Mouse (Mus musculus) forebrain, embryonic 11.5 days (tissue): Measurements from ENCODE around the gene Fhit. TPM values are rescaled to one million over a fixed set of nuclear protein-coding genes. Genes with fewer than 3 reads are reported as not detected.

Experiments used
- ATAC-seq: fragments of 200-750 bp; cut with Nextera tagmentation; replicated peaks from 2 replicates; pipeline ENCODE4 v1.8.0; 2017; ENCODE audit warnings: moderate TSS enrichment; ENCODE audit not compliant: low FRiP score
- DNase-seq: peaks from one replicate; pipeline ENCODE4 v3.0.0-alpha.2; 2017; ENCODE audit warnings: low spot score
- H3K27ac ChIP-seq: fragments of 300-500 bp; sonication (generic); 2 replicates; pipeline ENCODE4 v1.5.1; 2014; ENCODE audit warnings: low read depth, low read length
- H3K27me3 ChIP-seq: fragments of 300-500 bp; sonication (generic); 2 replicates; pipeline ENCODE4 v1.6.1; 2014; ENCODE audit warnings: mild to moderate bottlenecking, low read length, mixed read lengths; ENCODE audit not compliant: control insufficient read depth, insufficient read depth
- H3K36me3 ChIP-seq: fragments of 300-500 bp; sonication (generic); 2 replicates; pipeline ENCODE4 v1.6.1; 2014; ENCODE audit warnings: mild to moderate bottlenecking, low read length, moderate library complexity, mixed read lengths; ENCODE audit not compliant: control insufficient read depth, insufficient read depth
- H3K4me1 ChIP-seq: fragments of 300-500 bp; sonication (generic); replicated peaks from 2 replicates; pipeline ENCODE4 v1.6.1; 2014; ENCODE audit warnings: low read length, mixed read lengths; ENCODE audit not compliant: control insufficient read depth, insufficient read depth
- H3K4me2 ChIP-seq: fragments of 300-500 bp; sonication (generic); 2 replicates; pipeline ENCODE4 v1.6.1; 2014; ENCODE audit warnings: low read depth, mild to moderate bottlenecking, low read length, moderate library complexity, mixed read lengths; ENCODE audit not compliant: severe bottlenecking
- H3K4me3 ChIP-seq: fragments of 300-500 bp; sonication (generic); 2 replicates; pipeline ENCODE4 v1.5.1; 2014; ENCODE audit warnings: low read depth, low read length
- H3K9ac ChIP-seq: fragments of 300-500 bp; sonication (generic); 2 replicates; pipeline ENCODE4 v1.6.1; 2014; ENCODE audit warnings: low read length
- H3K9me3 ChIP-seq: fragments of 300-500 bp; sonication (generic); 2 replicates; pipeline ENCODE4 v1.6.1; 2016; ENCODE audit warnings: low read length, mixed read lengths; ENCODE audit not compliant: control insufficient read depth
- WGBS: fragments of 180-500 bp; shearing (Covaris S2); extraction: QIAGEN DNeasy Blood & Tissue Kit; methylation state at CpG from one replicate; pipeline ENCODE4 v1.1.7; 2014; 5-methylcytosine and 5-hydroxymethylcytosine counted together
- polyA plus RNA-seq: library from polyadenylated mRNA; unstranded; fragments of >200 nt; fragmentation: Nextera tagmentation; extraction: Ambion mirVana; gene quantifications from 2 replicates; pipeline ENCODE4 v1.2.1, GENCODE M21; 2014

Fhit gene
- polyA plus RNA-seq, 1 experiment from 2014 or later, result 2.2 TPM

- no peak overlapping the region for H3K4me2 ChIP-seq
- no peak overlapping the region for H3K27ac ChIP-seq
- H3K27me3 ChIP-seq, result no peaks in the 10 kb centered on the region
- H3K9ac ChIP-seq, result no peak overlapping the region
- no peaks in the 10 kb centered on the region for H3K36me3 ChIP-seq
- WGBS, result 86% methylated on average over 3 of the region's 3 CpGs
- H3K4me1 ChIP-seq, result no peaks in the 10 kb centered on the region
- H3K4me3 ChIP-seq, result no peak overlapping the region
- DNase-seq (no peak), ATAC-seq (no peak)
- no peaks in the 10 kb centered on the region for H3K9me3 ChIP-seq
Measured at GRCm38 (mm10) chr14:10485798-10486197, 676.0 kb downstream of the Fhit start.

- Histone ChIP-seq H3K4me3 (no peak overlapping the region), H3K9me3 (no peaks in the 10 kb centered on the region), H3K9ac (no peak overlapping the region), H3K4me1 (no peaks in the 10 kb centered on the region), H3K27ac (no peak overlapping the region), H3K4me2 (no peak overlapping the region), H3K27me3 (no peaks in the 10 kb centered on the region), H3K36me3 (no peaks in the 10 kb centered on the region)
- DNase-seq (no peak), ATAC-seq (no peak)
- 87% methylated on average over 3 of the region's 3 CpGs for WGBS
Measured at GRCm38 (mm10) chr14:10482851-10483613, 678.8 kb downstream of the Fhit start.

- Histone ChIP-seq H3K4me1 (no peaks in the 10 kb centered on the region), H3K27ac (no peak overlapping the region), H3K36me3 (no peaks in the 10 kb centered on the region), H3K9me3 (no peaks in the 10 kb centered on the region), H3K4me3 (no peak overlapping the region), H3K9ac (no peak overlapping the region), H3K4me2 (no peak overlapping the region), H3K27me3 (no peaks in the 10 kb centered on the region)
- DNase-seq (no peak), ATAC-seq (no peak)
- 89% methylated on average over 2 of the region's 2 CpGs for whole genome bisulfite sequencing
Measured at GRCm38 (mm10) chr14:10481370-10481769, 680.5 kb downstream of the Fhit start.

- ATAC-seq, result no peak
- Histone ChIP-seq H3K27ac (no peak overlapping the region), H3K4me1 (no peaks in the 10 kb centered on the region), H3K4me2 (no peak overlapping the region), H3K9me3 (no peaks in the 10 kb centered on the region), H3K36me3 (no peaks in the 10 kb centered on the region), H3K27me3 (no peaks in the 10 kb centered on the region), H3K9ac (no peak overlapping the region), H3K4me3 (no peak overlapping the region)
- no peak for DNase-seq
- WGBS, result 78% methylated on average over 1 of the region's 1 CpGs
Measured at GRCm38 (mm10) chr14:10480681-10481080, 681.2 kb downstream of the Fhit start.

GRCm38 (mm10) chr14:10453001-10453861, 708.6 kb downstream of the Fhit start:
- peak; percentile 69 for ATAC-seq
- WGBS, result 14% methylated on average over 14 of the region's 14 CpGs

GRCm38 (mm10) chr14:10452234-10452633, 709.6 kb downstream of the Fhit start:
- Histone ChIP-seq H3K36me3 (no peaks in the 10 kb centered on the region), H3K9ac (no peak overlapping the region), H3K9me3 (no peaks in the 10 kb centered on the region), H3K4me2 (no peak overlapping the region), H3K4me3 (no peak overlapping the region), H3K4me1 (peaks cover 2% of the 10 kb centered on the region; the same call in 1 of the 2 replicates), H3K27me3 (no peaks in the 10 kb centered on the region), H3K27ac (no peak overlapping the region)
- 86% methylated on average over 5 of the region's 5 CpGs for WGBS
- ATAC-seq, result no peak
- DNase-seq, result no peak

More at GRCm38 (mm10) chr14:10453001-10453861, 708.6 kb downstream of the Fhit start:
- Histone ChIP-seq H3K9me3 (no peaks in the 10 kb centered on the region), H3K4me3 (no peak overlapping the region), H3K27ac (no peak overlapping the region), H3K4me2 (peak overlapping the region; percentile 29; the same call in 1 of the 2 replicates), H3K36me3 (no peaks in the 10 kb centered on the region), H3K4me1 (peaks cover 2% of the 10 kb centered on the region; the same call in 1 of the 2 replicates), H3K27me3 (no peaks in the 10 kb centered on the region), H3K9ac (peak overlapping the region; percentile 32; the same call in 1 of the 2 replicates)
- peak; percentile 54 for DNase-seq

- Histone ChIP-seq H3K4me1 (no peaks in the 10 kb centered on the region), H3K27ac (no peak overlapping the region), H3K4me2 (no peak overlapping the region), H3K4me3 (no peak overlapping the region), H3K9ac (no peak overlapping the region), H3K36me3 (no peaks in the 10 kb centered on the region), H3K9me3 (no peaks in the 10 kb centered on the region), H3K27me3 (no peaks in the 10 kb centered on the region)
- DNase-seq, result no peak
- no peak for ATAC-seq
Measured at GRCm38 (mm10) chr14:10445360-10445759, 716.5 kb downstream of the Fhit start.

GRCm38 (mm10) chr14:10439007-10439749, 722.7 kb downstream of the Fhit start:
- H3K4me1 ChIP-seq, result no peaks in the 10 kb centered on the region
- H3K27ac ChIP-seq, result no peak overlapping the region
- H3K9ac ChIP-seq, result no peak overlapping the region
- H3K9me3 ChIP-seq, result no peaks in the 10 kb centered on the region
- H3K27me3 ChIP-seq, result no peaks in the 10 kb centered on the region
- H3K4me3 ChIP-seq, result no peak overlapping the region
- WGBS, result 79% methylated on average over 1 of the region's 1 CpGs
- no peaks in the 10 kb centered on the region for H3K36me3 ChIP-seq
- no peak overlapping the region for H3K4me2 ChIP-seq
- ATAC-seq, result no peak
- DNase-seq, result no peak
